Comparison of ENCODE assay signal across 10 mouse cellular contexts in genomic region chr6:82913336-82914247, GRCm38 (mm10). TPM values are rescaled to one million over a fixed set of nuclear protein-coding genes. Genes with fewer than 3 reads are reported as not detected.
DNase-seq lines count a peak whose midpoint lies in the region; ATAC-seq and TF ChIP-seq lines count a peak whose summit lies in the region.
"Had no signal": no experiment of that assay in that cellular context is flagged by ENCODE, and none has a peak within 500 bp of the region (broad histone marks: within the 10 kb centered on the region; RNA-seq: fewer than 3 reads in every experiment).

No protein-coding gene starts in this region.

- H3K9ac ChIP-seq in heart, adult 2 months (ENCODE audit: low read depth, low read length), result no peak overlapping the region
- H3K9ac ChIP-seq in intestine, embryonic 15.5 days, result no peak overlapping the region
- H3K9ac ChIP-seq: embryonic facial prominence, embryonic 15.5 days; liver, embryonic 14.5 days had no signal

- intact Hi-C loops in heart, adult 2 months (cut with DNase I), result no loop called here
- intact Hi-C loops in heart, postnatal 36 days (cut with DNase I), result no loop called here

- no peak for TF ChIP-seq EP300 in heart, adult 2 months (IDR thresholded peaks at IDR 0.05; ENCODE audit: insufficient read depth, low read depth, low read length)

- no peak overlapping the region for H3K4me3 ChIP-seq in heart, adult 2 months
- H3K4me3 ChIP-seq in heart, embryonic 10.5 days, result no peak overlapping the region
- H3K4me3 ChIP-seq in intestine, embryonic 15.5 days (replicated peaks), result no peak overlapping the region
- H3K4me3 ChIP-seq: embryonic facial prominence, embryonic 15.5 days had no signal

- H3K36me3 ChIP-seq in heart, adult 2 months (ENCODE audit: control insufficient read depth, insufficient read depth, low read length), result no peaks in the 10 kb centered on the region
- no peaks in the 10 kb centered on the region for H3K36me3 ChIP-seq in heart, embryonic 10.5 days
- H3K36me3 ChIP-seq in intestine, embryonic 15.5 days, result no peaks in the 10 kb centered on the region
- H3K36me3 ChIP-seq: embryonic facial prominence, embryonic 15.5 days had no signal

- no peak for ATAC-seq in intestine, embryonic 15.5 days

- peak; percentile 26 to 47 for DNase-seq in heart, adult 2 months
- DNase-seq in heart, embryonic 10.5 days (ENCODE audit: low spot score), result no peak
- DNase-seq in CD8-positive naive resting alpha-beta T cell, adult 2 months (ENCODE audit: low read depth in 2 of 2, low spot score in 2 of 2), result peak; percentile 75 to 78
- peak; percentile 16 to 22 for DNase-seq in heart, postnatal 36 days
- DNase-seq in spleen, adult 12 weeks (ENCODE audit: low spot score), result peak; percentile 7
- DNase-seq in urinary bladder, postnatal 14 days (ENCODE audit: low spot score), result no peak
- no peak for DNase-seq in adrenal gland, adult 8-10 months

- no peaks in the 10 kb centered on the region for H3K79me2 ChIP-seq in heart, adult 2 months (replicated peaks; ENCODE audit: control insufficient read depth, insufficient read depth, low read length)

- H3K9me3 ChIP-seq in heart, embryonic 10.5 days, result no peaks in the 10 kb centered on the region
- H3K9me3 ChIP-seq in intestine, embryonic 15.5 days, result no peaks in the 10 kb centered on the region
- H3K9me3 ChIP-seq: embryonic facial prominence, embryonic 15.5 days had no signal

- 53% methylated on average over 28 of the region's 28 CpGs for WGBS in heart, adult 2 months
- 71% methylated on average over 28 of the region's 28 CpGs for WGBS in heart, embryonic 10.5 days
- WGBS in intestine, embryonic 15.5 days, result 77% methylated on average over 28 of the region's 28 CpGs

- no peak for TF ChIP-seq POLR2A in heart, adult 2 months (IDR thresholded peaks at IDR 0.05; ENCODE audit: insufficient read depth, low read depth, low read length)

- no peak overlapping the region for H3K4me2 ChIP-seq in intestine, embryonic 15.5 days (replicated peaks)
- H3K4me2 ChIP-seq: embryonic facial prominence, embryonic 15.5 days had no signal

- H3K27me3 ChIP-seq in heart, adult 2 months (ENCODE audit: control insufficient read depth, insufficient read depth, low read length), result no peaks in the 10 kb centered on the region
- H3K27me3 ChIP-seq in heart, embryonic 10.5 days (ENCODE audit: insufficient read depth, poor library complexity, severe bottlenecking), result peaks cover 14% of the 10 kb centered on the region
- no peaks in the 10 kb centered on the region for H3K27me3 ChIP-seq in intestine, embryonic 15.5 days (replicated peaks)
- H3K27me3 ChIP-seq: embryonic facial prominence, embryonic 15.5 days had no signal

- H3K27ac ChIP-seq in heart, adult 2 months, result no peak overlapping the region
- no peak overlapping the region for H3K27ac ChIP-seq in heart, embryonic 10.5 days
- H3K27ac ChIP-seq in intestine, embryonic 15.5 days, result no peak overlapping the region
- H3K27ac ChIP-seq: embryonic facial prominence, embryonic 15.5 days; liver, embryonic 14.5 days had no signal

- no peaks in the 10 kb centered on the region for H3K4me1 ChIP-seq in heart, adult 2 months (ENCODE audit: control insufficient read depth, insufficient read depth, low read length)
- H3K4me1 ChIP-seq in heart, embryonic 10.5 days, result peaks cover 4% of the 10 kb centered on the region; the same call in 1 of the 2 replicates
- H3K4me1 ChIP-seq in intestine, embryonic 15.5 days (replicated peaks), result no peaks in the 10 kb centered on the region

- no peak for TF ChIP-seq CTCF in heart, adult 2 months (IDR thresholded peaks at IDR 0.05)

RNA-seq across cellular contexts. Expression of gene Sema4f, which starts 26.0 kb away (rescaled TPM):
- under 1 TPM; 0.13 to 0.18 TPM for total RNA-seq in heart, adult 2 months (2021)
- 0.37 and 0.53 TPM in 2 replicates for polyA plus RNA-seq in heart, adult 2 months (2012; rRNA removed)
- polyA plus RNA-seq in heart, embryonic 10.5 days (2016; fragmentation: Nextera tagmentation; extraction: Ambion mirVana), result 0.09 and 0.30 TPM in 2 replicates
- under 1 TPM; 0.22 TPM for total RNA-seq in heart, postnatal 36 days (2021)
- 1.5 and 1.7 TPM in 2 replicates for polyA plus RNA-seq in intestine, embryonic 15.5 days (2015; fragmentation: Nextera tagmentation; extraction: Ambion mirVana)
- total RNA-seq in adrenal gland, adult 8-10 months (2022), result 1 to 10 TPM in 3 of 4 experiments, under 1 TPM in 1; 0.96 to 2.5 (median 1.4) TPM

RNA-seq across cellular contexts. Expression of gene M1ap, which starts 33.1 kb away (rescaled TPM):
- total RNA-seq in heart, adult 2 months (2021), result under 1 TPM in 1 of 2 experiments, not detected in 1; 0.34 TPM
- polyA plus RNA-seq in heart, adult 2 months (2012; rRNA removed), result 0.31 TPM in 1 of 2 replicates, not detected in the other
- polyA plus RNA-seq in heart, embryonic 10.5 days (2016; fragmentation: Nextera tagmentation; extraction: Ambion mirVana), result 0.34 and 0.87 TPM in 2 replicates
- not detected for total RNA-seq in heart, postnatal 36 days (2021)
- 0.26 and 0.78 TPM in 2 replicates for polyA plus RNA-seq in intestine, embryonic 15.5 days (2015; fragmentation: Nextera tagmentation; extraction: Ambion mirVana)
- not detected for total RNA-seq in adrenal gland, adult 8-10 months (2022)

Comparison
In these comparisons a context has a peak if more than half of its experiments do, and no peak if none do; other contexts are left out.
1. DNase-seq: peak in heart, adult 2 months (2 of 2), CD8-positive naive resting alpha-beta T cell, adult 2 months (2 of 2), heart, postnatal 36 days (2 of 2) and spleen, adult 12 weeks (single experiment); none in heart, embryonic 10.5 days (single experiment), urinary bladder, postnatal 14 days (single experiment) and adrenal gland, adult 8-10 months (single experiment).